Mouse (Mus musculus) brain, embryonic 14.5 days (tissue): ENCODE measurements around the gene Chchd6.

Experiments used
- CTCF ChIP-seq: fragments of 200-500 bp; IDR thresholded peaks from 2 replicates; pipeline ENCODE4 v1.5.1; 2012; ENCODE audit warnings: inconsistent platforms, mild to moderate bottlenecking, moderate library complexity, borderline replicate concordance; ENCODE audit not compliant: insufficient read depth, insufficient read length; ENCODE audit errors: extremely low read depth
- POLR2A ChIP-seq: fragments of 200-500 bp; IDR thresholded peaks from 2 replicates; pipeline ENCODE4 v1.6.1; 2012; ENCODE audit warnings: mild to moderate bottlenecking, inconsistent platforms, borderline replicate concordance; ENCODE audit not compliant: poor library complexity, insufficient read depth, insufficient read length, severe bottlenecking; ENCODE audit errors: extremely low read depth

DNA sequence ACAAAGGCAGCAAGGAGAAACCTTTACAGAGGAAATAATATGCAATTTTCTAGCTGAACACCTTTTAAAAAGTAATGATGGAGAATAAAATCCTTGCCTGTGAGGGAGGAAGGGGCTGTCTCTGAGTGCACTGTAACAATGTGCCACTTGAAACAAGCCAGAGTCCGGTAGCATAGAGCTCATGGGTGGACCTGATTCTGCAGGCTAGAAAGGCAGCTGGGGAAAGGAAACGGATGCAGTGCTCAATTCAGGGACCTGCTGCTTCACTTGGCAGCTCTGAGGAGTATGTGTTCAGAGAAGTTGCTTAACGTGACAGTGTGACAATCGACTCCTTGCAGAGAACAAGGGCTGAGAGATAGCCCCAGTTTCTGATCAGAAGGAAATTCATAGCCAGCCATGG lies 109.4 kb downstream of the Chchd6 start:
- no peak for TF ChIP-seq CTCF
- no peak for TF ChIP-seq POLR2A
